Mouse (Mus musculus): Measurements from ENCODE around the gene Grb7.

Grb7 gene

GRCm38 (mm10) chr11:98446213-98446561 is at the start of gene Grb7:
Grb7 (plus strand) TSS chr11:98446394.
- no peak for DNase-seq

- DNase-seq: no peak
These were observed 48.2 kb upstream of the Grb7 start for GRCm38 (mm10) chr11:98397946-98398345.

- peak; percentile 91 to 93 for DNase-seq
These were observed 46.0 kb upstream of the Grb7 start, which contains the start of gene Pgap3 for GRCm38 (mm10) chr11:98400161-98400726. Pgap3 (minus strand) TSS chr11:98400490.

DNA sequence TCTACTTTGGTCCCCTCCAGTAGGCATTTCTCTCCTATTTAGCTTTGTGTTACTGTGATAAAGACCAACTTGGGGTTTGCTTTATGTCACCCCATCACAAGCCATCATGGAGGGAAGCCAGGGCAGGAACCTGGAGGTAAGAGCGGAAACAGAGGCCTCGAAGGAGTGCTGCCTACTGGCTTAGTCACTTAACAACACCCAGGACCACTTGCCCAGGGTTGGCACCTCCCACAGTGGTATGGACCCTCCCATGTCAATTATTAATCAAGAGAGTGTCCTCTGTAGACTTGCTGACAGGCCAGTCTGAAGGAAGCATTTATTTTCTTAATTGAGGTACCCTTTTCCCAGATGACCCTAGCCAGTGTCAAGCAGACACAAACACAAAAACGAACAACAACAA is 45.4 kb upstream of the Grb7 start:
- DNase-seq: no peak

- no peak for DNase-seq
These were observed 39.6 kb upstream of the Grb7 start for GRCm38 (mm10) chr11:98406621-98407020.

- DNase-seq: no peak
These were observed 37.3 kb upstream of the Grb7 start for GRCm38 (mm10) chr11:98408872-98409271.

GRCm38 (mm10) chr11:98409341-98409822 is 36.8 kb upstream of the Grb7 start:
- DNase-seq: no peak

GRCm38 (mm10) chr11:98412273-98412796 is 33.9 kb upstream of the Grb7 start, which contains the start of gene Erbb2:
Erbb2 (plus strand) TSS chr11:98412470.
- DNase-seq: peak in 1 of 2 experiments; percentile 53

DNA sequence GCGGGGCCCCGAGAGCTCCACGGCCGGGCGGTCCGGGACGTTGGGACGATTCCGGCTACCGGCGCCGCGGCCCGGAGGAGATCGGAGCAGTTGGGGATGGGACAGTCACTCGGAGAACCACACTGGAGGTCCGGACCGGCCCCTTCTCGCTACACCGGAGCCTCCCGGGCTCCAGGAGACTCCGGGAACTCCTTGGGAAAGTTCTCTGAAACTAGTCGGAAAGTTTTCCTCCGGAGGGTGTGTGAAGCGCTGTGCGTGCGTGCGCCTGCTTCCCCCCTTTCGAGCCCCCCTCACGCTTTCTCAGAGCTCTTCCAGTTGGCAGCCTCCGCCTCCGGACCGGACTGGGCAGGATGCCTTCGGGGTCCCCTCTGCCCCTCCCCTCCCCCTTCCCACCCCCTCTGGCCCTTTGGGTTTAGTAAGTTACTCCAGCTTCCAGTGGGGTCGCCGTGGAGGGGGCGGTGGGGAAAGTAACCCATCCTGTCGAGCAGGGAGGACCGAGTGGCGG is 33.3 kb upstream of the Grb7 start:
- no peak for DNase-seq

- no peak for DNase-seq
These were observed 32.5 kb upstream of the Grb7 start for GRCm38 (mm10) chr11:98413731-98414130.

DNA sequence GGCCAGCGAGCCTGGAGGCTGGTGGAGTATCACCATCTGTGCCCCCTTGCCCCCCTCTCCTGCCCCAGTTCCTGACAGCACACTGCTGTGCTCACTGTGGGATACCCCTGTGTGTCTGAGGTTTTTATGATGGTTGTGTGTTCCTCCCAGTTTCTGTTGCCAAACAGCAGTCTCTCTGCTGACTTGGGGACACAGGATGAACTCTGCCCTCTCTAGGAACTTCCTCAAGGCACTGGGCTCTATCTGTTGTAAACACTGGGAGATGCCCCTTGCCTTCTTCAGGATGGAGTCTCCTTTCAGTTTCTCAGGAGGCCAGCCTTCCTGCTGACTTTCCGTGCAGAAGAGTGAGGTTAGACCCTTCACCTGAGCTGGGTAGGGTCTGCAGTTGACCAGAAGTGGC is 32.0 kb upstream of the Grb7 start:
- DNase-seq: no peak

DNA sequence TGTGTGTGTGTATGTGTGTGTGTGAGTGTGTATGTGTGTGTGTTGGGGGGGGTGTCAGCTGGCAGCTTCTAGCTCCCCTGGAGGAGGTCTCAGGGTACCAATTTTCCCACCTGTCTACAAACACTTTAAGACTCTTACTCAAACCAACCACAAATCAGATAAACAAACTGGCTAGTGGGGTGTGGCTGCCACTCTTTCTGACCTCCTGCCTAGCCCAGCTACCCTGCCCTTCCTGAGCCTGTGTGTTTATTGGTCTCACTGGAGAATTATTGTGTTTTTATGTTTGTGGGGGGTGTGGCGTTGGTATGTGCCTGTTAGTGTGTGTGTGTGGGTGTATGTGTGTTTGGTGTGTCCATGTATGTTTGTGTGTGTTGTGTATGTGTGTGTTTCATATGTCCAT is 29.1 kb upstream of the Grb7 start:
- no peak for DNase-seq

GRCm38 (mm10) chr11:98418273-98418672 is 27.9 kb upstream of the Grb7 start:
- no peak for DNase-seq

DNA sequence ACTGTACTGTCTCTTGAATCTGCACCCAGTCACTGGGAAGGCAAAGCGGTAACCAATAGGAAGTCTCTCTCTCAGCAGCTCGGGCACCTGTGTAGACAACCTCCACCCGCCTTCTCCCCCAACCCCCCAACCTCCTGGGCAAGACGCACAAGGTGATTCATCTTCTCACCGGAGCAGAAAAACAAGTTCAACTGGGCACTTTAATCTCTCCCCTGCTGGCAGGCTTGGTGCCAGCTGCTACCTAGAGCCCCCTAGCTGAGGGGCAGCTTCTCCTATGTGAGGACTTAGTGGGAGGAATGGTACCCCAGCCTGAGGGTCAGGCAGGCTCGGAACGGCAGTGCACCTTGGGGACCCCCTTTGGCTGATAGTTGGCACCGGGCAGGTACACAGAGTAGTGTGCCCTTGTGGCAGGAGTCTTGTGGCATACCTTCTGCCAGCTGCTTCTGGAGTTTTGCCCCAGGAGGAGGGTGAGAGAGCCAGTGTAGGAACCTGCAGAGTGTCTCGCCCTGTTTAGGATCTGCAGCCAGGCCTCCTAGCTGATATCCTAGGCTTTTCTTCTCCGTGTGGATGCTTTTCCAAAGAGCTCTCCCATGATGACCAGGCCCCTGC is 27.2 kb upstream of the Grb7 start:
- DNase-seq: no peak

DNA sequence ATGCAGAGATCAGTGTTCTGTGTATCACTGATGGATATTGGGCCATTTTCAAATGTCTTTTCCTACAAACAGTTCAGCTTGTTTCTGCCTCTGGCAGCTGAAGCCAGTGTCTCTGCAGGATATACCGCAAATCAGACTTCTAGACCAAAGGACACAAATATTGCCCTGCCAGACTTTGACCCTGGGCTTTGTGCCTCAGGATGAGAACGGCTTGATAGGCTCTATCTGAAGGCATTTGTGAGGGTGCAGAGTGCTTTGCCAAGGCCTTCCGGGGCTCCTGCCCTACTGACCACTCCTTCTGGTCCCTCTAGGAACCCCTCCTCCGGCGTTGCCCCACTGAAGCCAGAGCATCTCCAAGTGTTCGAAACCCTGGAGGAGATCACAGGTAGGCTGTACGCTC is 19.6 kb upstream of the Grb7 start:
- no peak for DNase-seq

DNA sequence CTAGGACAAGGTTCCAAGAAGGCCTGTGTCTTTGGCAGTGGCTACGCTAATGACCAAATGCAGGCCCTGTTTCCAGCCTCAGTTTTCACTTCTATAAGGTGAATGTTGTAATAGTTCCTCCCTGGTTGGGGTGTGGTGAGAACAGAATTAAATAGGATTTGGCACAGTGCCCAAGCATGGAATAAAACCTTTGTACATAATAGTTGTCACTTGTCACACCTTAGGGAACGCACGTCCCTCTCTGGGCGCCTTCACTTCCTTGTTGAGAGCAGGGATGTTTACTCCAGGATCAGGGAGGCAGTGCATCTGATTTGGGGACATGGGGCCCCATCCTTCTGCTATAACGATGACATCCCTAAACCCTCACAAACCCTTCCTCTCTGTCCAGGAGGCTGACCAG is 17.8 kb upstream of the Grb7 start:
- DNase-seq: no peak

DNA sequence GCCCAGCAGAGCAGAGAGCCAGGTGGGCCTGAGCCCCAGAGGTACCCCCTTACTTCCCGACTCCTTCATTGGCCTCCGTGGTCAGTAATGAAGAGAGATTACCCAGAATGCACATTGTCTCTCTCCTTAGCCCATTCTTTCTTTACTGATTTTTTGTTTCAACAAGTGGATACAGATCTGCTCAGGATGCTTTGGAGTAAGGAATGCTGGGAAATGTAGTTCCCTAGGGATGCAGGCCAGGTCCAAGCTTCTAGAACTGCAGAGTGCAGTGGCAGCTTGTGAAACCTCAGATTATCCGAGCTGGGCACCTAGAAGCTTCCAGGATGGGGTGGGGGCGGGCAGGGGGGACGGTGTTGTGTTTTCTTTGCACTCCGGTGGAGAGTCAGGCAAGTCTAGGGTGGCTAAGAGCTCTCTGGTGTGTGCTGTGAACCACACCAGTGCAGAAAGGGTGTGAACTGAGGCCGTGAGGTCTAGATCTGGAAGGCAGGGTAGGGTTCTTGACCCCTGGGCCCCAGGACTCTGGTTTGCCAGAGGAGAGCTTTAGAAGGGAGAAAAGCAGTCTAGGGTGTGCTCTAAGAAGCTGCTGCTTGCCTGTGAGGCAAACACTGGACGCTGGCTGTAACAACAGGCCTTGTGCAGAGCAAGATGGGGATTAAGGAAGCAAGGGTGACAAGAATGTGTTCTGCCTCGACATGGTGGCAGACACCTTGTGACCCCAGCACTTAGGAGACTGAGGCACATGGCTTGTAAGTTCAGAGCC is 14.3 kb upstream of the Grb7 start:
- DNase-seq: no peak

DNA sequence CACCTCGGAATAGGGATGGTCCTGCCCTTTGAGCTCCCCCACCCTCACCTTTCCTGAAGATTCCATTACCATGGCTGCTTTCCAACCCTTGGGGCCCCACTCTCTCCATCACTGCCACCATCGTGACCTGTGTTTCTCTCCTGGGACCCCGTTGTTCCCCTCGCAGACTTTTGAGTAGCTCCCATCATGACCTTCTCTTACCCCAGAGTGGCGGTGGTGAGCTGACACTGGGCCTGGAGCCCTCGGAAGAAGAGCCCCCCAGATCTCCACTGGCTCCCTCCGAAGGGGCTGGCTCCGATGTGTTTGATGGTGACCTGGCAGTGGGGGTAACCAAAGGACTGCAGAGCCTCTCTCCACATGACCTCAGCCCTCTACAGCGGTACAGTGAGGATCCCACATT is 10.5 kb upstream of the Grb7 start:
- no peak for DNase-seq

DNA sequence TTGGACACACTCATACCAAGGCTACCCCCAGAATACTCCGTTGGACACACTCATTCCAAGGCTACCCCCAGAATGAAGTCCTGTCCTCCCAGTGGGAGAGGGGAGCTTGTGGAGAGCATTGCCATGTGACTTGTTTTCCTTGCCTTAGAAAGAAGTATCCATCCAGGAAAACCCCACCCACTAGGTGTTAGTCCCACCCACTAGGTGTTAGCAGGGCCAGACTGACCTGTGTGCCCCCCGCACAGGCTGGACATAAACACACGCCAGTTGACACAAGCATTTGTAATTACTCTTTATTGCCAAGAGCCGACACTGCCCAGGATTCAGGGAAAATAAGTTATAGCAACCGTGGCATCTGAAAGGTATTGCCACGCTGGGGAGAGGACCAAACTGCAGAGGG is 8.8 kb upstream of the Grb7 start:
- no peak for DNase-seq

DNA sequence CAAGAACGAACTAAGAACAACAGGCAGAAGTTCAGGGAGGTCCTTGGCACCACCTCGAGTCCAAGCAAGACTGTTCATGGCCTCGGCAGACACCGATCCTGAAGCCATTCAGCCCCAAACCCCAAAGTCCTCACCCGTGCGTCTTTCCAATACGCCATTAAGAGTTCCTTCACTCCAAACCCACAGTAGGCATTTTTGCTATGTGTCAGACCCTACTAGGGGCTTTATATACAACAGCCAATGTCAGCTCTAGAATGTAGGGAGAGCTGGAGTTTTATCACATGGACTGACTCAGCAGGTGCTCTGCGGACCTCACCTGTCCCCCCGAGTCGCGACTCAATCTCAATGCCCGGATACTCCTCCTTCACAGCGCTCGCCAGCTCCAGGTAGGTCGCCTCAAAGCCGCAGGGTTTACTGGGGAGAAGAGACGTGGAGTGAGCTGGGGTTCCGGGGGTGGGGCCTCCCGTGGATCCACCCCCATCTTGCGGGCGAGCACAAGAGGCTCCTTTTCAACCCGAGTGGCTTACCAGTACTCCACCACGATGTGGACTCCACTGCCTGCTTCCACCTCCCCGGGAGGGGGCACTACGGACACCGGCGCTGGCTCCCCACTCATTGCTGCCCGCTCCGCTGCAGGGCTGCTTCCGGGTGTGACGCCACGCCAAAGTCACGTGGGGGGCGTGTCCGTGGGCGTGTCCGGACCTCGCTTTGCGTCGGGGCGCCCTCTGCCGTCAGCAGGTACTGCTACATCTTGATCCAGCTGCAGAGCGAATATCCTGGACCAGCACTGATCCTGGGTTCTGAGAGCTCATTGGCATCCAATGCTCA is 7.6 kb upstream of the Grb7 start, which contains the start of gene Mien1:
Gene Mien1 (minus strand): TSS at position 661 of the 828 bp plus-strand sequence.
- peak; percentile 99 for DNase-seq

GRCm38 (mm10) chr11:98443688-98444087 is 2.5 kb upstream of the Grb7 start:
- DNase-seq: no peak

GRCm38 (mm10) chr11:98445238-98445637 is 956 bp upstream of the Grb7 start:
- DNase-seq: no peak

DNA sequence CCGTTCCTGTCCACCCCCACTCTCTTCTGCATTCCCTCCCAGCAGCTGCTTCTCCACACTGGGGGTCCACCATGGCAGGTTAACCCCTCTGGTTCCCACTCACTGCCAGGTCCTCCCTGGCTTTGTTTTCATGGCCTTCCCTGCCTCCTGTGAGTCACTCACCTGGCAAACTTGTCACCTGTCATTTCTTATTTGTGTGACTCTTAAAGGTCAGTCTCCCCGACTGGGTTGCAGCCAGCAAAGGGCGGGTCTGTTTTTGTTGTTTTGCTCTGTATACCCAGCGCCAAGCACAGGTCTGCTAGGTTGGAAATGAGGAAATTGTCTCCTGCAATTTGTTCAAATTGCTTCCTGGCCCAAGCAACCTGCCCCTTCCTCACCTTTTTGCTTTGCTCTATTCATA is 515 bp upstream of the Grb7 start:
- DNase-seq: no peak
